Mouse (Mus musculus) stomach, embryonic 14.5 days (tissue): ENCODE measurements at regions not wholly inside any gene's neighbourhood (a gene's known extent, or its start where the extent isn't known, plus 50 kb on each side); places are given as distances from the start of the nearest gene placed in this dataset.

Experiments
- ATAC-seq: fragments of 200-750 bp; cut with Nextera tagmentation; 2 replicates; pipeline ENCODE4 v1.8.0; 2017; ENCODE audit warnings: low read depth, moderate TSS enrichment; ENCODE audit not compliant: insufficient number of reproducible peaks, insufficient read depth, low FRiP score
- H3K27ac ChIP-seq: fragments of 300-500 bp; sonication (generic); 2 replicates; pipeline ENCODE4 v1.5.1; 2014; ENCODE audit warnings: mild to moderate bottlenecking, low read length, moderate library complexity, mixed read lengths
- H3K27me3 ChIP-seq: fragments of 300-500 bp; sonication (generic); 2 replicates; pipeline ENCODE4 v1.6.1; 2014; ENCODE audit warnings: low read length, control low read depth, mixed read lengths; ENCODE audit not compliant: control insufficient read depth, insufficient read depth
- H3K36me3 ChIP-seq: fragments of 300-500 bp; sonication (generic); 2 replicates; pipeline ENCODE4 v1.6.1; 2014; ENCODE audit warnings: mild to moderate bottlenecking, control low read depth, low read length, moderate library complexity, mixed read lengths; ENCODE audit not compliant: control insufficient read depth, insufficient read depth
- H3K4me1 ChIP-seq: fragments of 300-500 bp; sonication (generic); 2 replicates; pipeline ENCODE4 v1.6.1; 2014; ENCODE audit warnings: low read length, control low read depth, mixed read lengths; ENCODE audit not compliant: control insufficient read depth, insufficient read depth
- H3K4me2 ChIP-seq: fragments of 300-500 bp; sonication (generic); replicated peaks from 2 replicates; pipeline ENCODE4 v1.6.1; 2014; ENCODE audit warnings: low read depth, low read length, control low read depth
- H3K4me3 ChIP-seq: fragments of 300-500 bp; sonication (generic); 2 replicates; pipeline ENCODE4 v1.5.1; 2014; ENCODE audit warnings: low read depth, low read length, control low read depth
- H3K9ac ChIP-seq: fragments of 300-500 bp; sonication (generic); replicated peaks from 2 replicates; pipeline ENCODE4 v1.6.1; 2014; ENCODE audit warnings: low read depth, mild to moderate bottlenecking, control low read depth, low read length, moderate library complexity, mixed read lengths
- H3K9me3 ChIP-seq: fragments of 300-500 bp; sonication (generic); 2 replicates; pipeline ENCODE4 v1.6.1; 2016; ENCODE audit warnings: low read depth, low read length, control low read depth; ENCODE audit not compliant: control insufficient read depth
- WGBS: fragments of 180-500 bp; shearing (Covaris S2); extraction: QIAGEN DNeasy Blood & Tissue Kit; methylation state at CpG from one replicate; pipeline ENCODE4 v1.1.7; 2014; 5-methylcytosine and 5-hydroxymethylcytosine counted together

- Histone ChIP-seq H3K4me2 (no peak overlapping the region), H3K9ac (no peak overlapping the region), H3K4me3 (no peak overlapping the region), H3K36me3 (no peaks in the 10 kb centered on the region), H3K27ac (no peak overlapping the region), H3K4me1 (no peaks in the 10 kb centered on the region), H3K9me3 (no peaks in the 10 kb centered on the region), H3K27me3 (no peaks in the 10 kb centered on the region)
- 79% methylated on average over 1 of the region's 1 CpGs for WGBS
- ATAC-seq = no peak
Observed at GRCm38 (mm10) chr1:51660531-51660930, 182.3 kb upstream of the Nabp1 start.

DNA sequence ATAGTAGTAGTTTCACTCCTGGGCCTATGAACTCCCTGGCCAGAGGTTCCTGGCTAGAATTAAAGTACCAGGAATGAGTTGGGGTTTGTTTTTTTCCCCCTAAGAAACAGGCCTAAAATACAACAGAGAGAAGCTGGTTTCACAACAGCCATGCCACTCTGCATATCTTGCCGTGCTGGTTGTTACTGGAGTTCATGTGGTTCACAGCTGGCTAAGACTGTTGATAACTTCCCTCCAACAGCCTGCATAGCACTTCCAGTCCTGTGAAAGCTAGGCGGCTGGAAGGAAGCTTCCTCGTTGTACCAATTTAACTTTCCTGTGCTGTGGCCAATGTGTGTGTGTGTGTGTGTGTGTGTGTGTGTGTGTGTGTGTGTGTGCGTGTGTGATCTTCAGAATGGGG, 179.0 kb upstream of the Nabp1 start:
- H3K4me2 ChIP-seq = no peak overlapping the region

DNA sequence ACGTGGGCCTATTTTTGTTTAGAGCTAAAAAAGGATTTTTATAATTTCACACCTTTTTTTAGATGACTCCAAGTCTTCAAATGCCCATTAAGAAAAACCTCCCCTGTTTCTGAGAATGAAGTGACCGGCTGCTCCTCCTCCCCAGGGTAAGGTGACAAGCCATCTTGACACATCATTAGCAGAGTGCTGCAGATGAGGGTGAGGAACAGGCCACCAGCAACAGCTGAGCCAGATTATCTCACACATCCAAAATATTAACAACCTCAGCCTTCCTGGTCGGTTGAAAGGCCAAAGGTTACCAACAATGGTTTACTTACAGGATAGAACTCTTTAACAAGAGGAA, 172.4 kb upstream of the Nabp1 start:
- no peaks in the 10 kb centered on the region for H3K27me3 ChIP-seq
- H3K4me1 ChIP-seq = no peaks in the 10 kb centered on the region
- H3K27ac ChIP-seq = no peak overlapping the region
- no peak overlapping the region for H3K4me2 ChIP-seq
- H3K4me3 ChIP-seq = no peak overlapping the region
- no peak for ATAC-seq
- no peaks in the 10 kb centered on the region for H3K9me3 ChIP-seq
- H3K9ac ChIP-seq = no peak overlapping the region
- H3K36me3 ChIP-seq = no peaks in the 10 kb centered on the region
- WGBS = 17% methylated on average over 3 of the region's 3 CpGs

More for the DNA sequence above, 179.0 kb upstream of the Nabp1 start:
- Histone ChIP-seq H3K36me3 (no peaks in the 10 kb centered on the region), H3K27ac (no peak overlapping the region), H3K4me3 (no peak overlapping the region), H3K9ac (no peak overlapping the region), H3K9me3 (no peaks in the 10 kb centered on the region), H3K27me3 (no peaks in the 10 kb centered on the region), H3K4me1 (no peaks in the 10 kb centered on the region)
- WGBS = 74% methylated on average over 4 of the region's 4 CpGs
- ATAC-seq = no peak

DNA sequence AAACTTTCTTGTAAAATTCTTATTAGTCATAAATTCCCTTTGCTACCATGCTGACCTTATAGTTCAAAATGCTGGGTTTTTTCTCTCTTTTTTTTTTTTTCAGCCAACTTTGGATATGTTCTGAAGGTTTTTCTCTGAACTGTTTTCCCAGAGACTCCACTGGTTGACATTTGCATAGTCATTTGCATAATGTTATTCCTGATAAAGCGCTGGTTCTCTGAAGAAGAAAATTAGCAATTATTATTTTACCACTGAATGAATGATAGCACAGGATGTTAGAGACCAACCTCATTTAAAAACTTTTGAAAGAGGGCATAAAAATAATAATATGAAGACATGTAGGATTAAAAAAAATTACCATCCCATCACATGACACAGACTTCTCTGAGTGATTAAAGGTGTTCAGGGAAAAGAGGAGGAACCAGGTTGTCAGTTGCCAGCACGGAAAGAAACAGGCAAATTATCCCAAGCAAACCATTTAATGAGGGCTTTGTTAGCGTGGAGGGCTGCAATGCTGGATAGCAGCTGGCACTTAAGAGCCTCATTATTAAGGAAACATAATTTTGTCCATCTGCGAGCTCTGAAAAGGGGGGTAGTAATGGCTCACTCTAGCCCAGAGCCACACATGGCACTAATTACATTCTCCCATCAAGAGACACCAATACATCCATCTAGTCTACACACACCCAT, 171.9 kb upstream of the Nabp1 start:
- Histone ChIP-seq H3K27me3 (no peaks in the 10 kb centered on the region), H3K9ac (no peak overlapping the region), H3K9me3 (no peaks in the 10 kb centered on the region), H3K36me3 (no peaks in the 10 kb centered on the region), H3K27ac (no peak overlapping the region), H3K4me2 (no peak overlapping the region), H3K4me3 (no peak overlapping the region), H3K4me1 (no peaks in the 10 kb centered on the region)
- ATAC-seq = no peak
- 42% methylated on average over 4 of the region's 4 CpGs for WGBS

DNA sequence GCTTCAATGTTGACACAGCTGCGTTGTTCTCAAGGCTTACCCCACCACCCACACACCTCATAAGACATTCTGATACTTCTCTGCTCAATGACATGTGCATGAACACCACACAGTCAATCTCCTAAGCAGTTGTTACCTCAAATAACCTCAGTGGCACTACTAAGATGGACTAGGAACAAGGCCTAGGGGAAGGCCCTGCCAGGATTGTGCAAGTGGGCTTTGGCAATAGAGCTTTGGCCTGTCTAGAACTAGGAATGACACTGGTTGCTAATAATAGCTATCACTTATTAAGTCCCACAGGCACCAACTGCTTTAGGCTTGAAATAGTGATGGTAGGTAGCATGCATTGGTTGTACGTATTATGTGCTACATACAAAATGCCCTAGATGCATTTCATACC, 169.7 kb upstream of the Nabp1 start:
- Histone ChIP-seq H3K4me3 (no peak overlapping the region), H3K27me3 (no peaks in the 10 kb centered on the region), H3K27ac (no peak overlapping the region), H3K9me3 (no peaks in the 10 kb centered on the region), H3K4me2 (no peak overlapping the region), H3K9ac (no peak overlapping the region), H3K36me3 (no peaks in the 10 kb centered on the region), H3K4me1 (no peaks in the 10 kb centered on the region)
- ATAC-seq = 0 out of 2 replicates have a peak, but pooled peaks have one; percentile 14
- 75% methylated on average over 2 of the region's 2 CpGs for WGBS

DNA sequence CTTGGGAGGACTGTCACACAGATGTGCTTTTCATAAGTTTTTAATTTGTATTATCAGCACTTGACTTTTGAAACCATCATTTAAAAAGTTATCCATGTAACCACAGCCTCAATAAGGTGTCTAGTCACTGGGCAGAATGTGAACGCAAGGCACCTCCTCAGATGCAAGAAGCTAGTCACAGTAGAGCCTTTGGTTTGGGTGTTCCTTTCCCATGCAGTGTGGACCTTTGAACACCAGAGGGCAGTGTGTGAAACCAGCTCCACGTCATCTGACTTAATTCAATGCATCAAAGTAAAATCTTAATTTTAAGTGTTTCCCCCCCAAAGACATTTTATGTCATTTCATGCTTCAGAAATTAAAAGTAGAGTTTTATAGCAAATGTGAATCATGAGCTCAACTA, 166.2 kb upstream of the Nabp1 start:
- no peak for ATAC-seq
- Histone ChIP-seq H3K36me3 (no peaks in the 10 kb centered on the region), H3K4me2 (no peak overlapping the region), H3K27ac (no peak overlapping the region), H3K4me3 (no peak overlapping the region), H3K9me3 (no peaks in the 10 kb centered on the region), H3K4me1 (no peaks in the 10 kb centered on the region), H3K27me3 (no peaks in the 10 kb centered on the region), H3K9ac (no peak overlapping the region)
- WGBS = 29% methylated on average over 2 of the region's 2 CpGs

DNA sequence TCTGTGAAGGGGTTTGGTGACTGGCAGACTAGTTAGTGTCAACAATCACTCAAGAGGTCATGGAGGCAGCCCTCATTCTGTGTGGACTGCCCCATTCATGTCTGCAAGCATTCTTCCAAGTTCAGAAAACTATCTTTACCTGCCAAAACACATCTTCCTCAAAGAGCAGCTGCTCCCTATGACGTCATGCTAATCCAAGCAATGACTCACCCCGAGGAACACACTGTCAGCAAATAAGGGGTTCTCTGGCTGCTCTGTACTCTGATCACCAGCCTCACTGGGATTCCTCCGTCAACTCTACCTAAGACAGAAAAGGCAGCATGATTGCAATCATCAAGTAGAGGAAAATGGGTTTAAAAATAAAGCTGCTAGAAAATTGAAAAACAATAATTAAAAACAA, 165.4 kb upstream of the Nabp1 start:
- Histone ChIP-seq H3K9me3 (no peaks in the 10 kb centered on the region), H3K27ac (no peak overlapping the region), H3K9ac (no peak overlapping the region), H3K27me3 (no peaks in the 10 kb centered on the region), H3K4me3 (no peak overlapping the region), H3K36me3 (no peaks in the 10 kb centered on the region), H3K4me1 (no peaks in the 10 kb centered on the region), H3K4me2 (no peak overlapping the region)
- ATAC-seq = no peak
- WGBS = 31% methylated on average over 3 of the region's 3 CpGs

GRCm38 (mm10) chr1:51638519-51639302, 160.5 kb upstream of the Nabp1 start:
- 35% methylated on average over 6 of the region's 6 CpGs for WGBS
- no peak overlapping the region for H3K4me2 ChIP-seq
- ATAC-seq = no peak
- 0 out of 2 replicates have a peak, but pooled peaks cover 3% of the 10 kb centered on the region for H3K4me1 ChIP-seq
- H3K9me3 ChIP-seq = no peaks in the 10 kb centered on the region
- no peak overlapping the region for H3K9ac ChIP-seq
- H3K27ac ChIP-seq = no peak overlapping the region; the same call in 1 of the 2 replicates
- H3K27me3 ChIP-seq = no peaks in the 10 kb centered on the region
- H3K4me3 ChIP-seq = no peak overlapping the region
- no peaks in the 10 kb centered on the region for H3K36me3 ChIP-seq
